Mouse (Mus musculus) cerebellum, postnatal 4 days (tissue): ENCODE data around the gene Tssk2.

ENCODE experiments used
- DNase-seq, 2 experiments: peaks; one replicate each; pipeline ENCODE4 v3.0.0; 2022; ENCODE audit warnings: low spot score in 2 of 2, mixed read lengths in 1 of 2

Tssk2 gene

GRCm38 (mm10) chr16:17898462-17898861, at the start of gene Tssk2, which contains the start of gene Dgcr2:
TSS of gene Tssk2 (plus strand) at chr16:17898637.
TSS of gene Dgcr2 (minus strand) at chr16:17898562.
- DNase-seq, result no peak

- DNase-seq, result peak in 1 of 2 experiments; percentile 59
Measured at GRCm38 (mm10) chr16:17848928-17849327, 49.5 kb upstream of the Tssk2 start.

GRCm38 (mm10) chr16:17849486-17849885, 49.0 kb upstream of the Tssk2 start:
- no peak for DNase-seq

- no peak for DNase-seq
Measured at GRCm38 (mm10) chr16:17851331-17851730, 47.1 kb upstream of the Tssk2 start.

GRCm38 (mm10) chr16:17851860-17852259, 46.6 kb upstream of the Tssk2 start:
- peak in 1 of 2 experiments; percentile 49 for DNase-seq

- DNase-seq, result no peak
Measured at GRCm38 (mm10) chr16:17853263-17853662, 45.2 kb upstream of the Tssk2 start.

GRCm38 (mm10) chr16:17857157-17857556, 41.3 kb upstream of the Tssk2 start:
- DNase-seq, result no peak

GRCm38 (mm10) chr16:17858592-17858991, 39.8 kb upstream of the Tssk2 start:
- no peak for DNase-seq

GRCm38 (mm10) chr16:17865293-17865692, 33.1 kb upstream of the Tssk2 start:
- DNase-seq, result no peak

- no peak for DNase-seq
Measured at GRCm38 (mm10) chr16:17865770-17866169, 32.7 kb upstream of the Tssk2 start.

GRCm38 (mm10) chr16:17871248-17871647, 27.2 kb upstream of the Tssk2 start:
- DNase-seq, result no peak

- DNase-seq, result no peak
Measured at GRCm38 (mm10) chr16:17872995-17873394, 25.4 kb upstream of the Tssk2 start.

GRCm38 (mm10) chr16:17875174-17875573, 23.3 kb upstream of the Tssk2 start:
- no peak for DNase-seq

GRCm38 (mm10) chr16:17876096-17876495, 22.3 kb upstream of the Tssk2 start:
- DNase-seq, result no peak

- no peak for DNase-seq
Measured at GRCm38 (mm10) chr16:17879571-17879970, 18.9 kb upstream of the Tssk2 start.

GRCm38 (mm10) chr16:17882196-17882595, 16.2 kb upstream of the Tssk2 start:
- no peak for DNase-seq

- no peak for DNase-seq
Measured at GRCm38 (mm10) chr16:17884116-17884515, 14.3 kb upstream of the Tssk2 start.

GRCm38 (mm10) chr16:17889689-17890341, 8.6 kb upstream of the Tssk2 start:
- no peak for DNase-seq

- no peak for DNase-seq
Measured at GRCm38 (mm10) chr16:17890342-17890727, 8.1 kb upstream of the Tssk2 start.

- DNase-seq, result peak; percentile 55 to 86
Measured at GRCm38 (mm10) chr16:17890917-17891566, 7.4 kb upstream of the Tssk2 start.

- DNase-seq, result peak; percentile 99 to 100
Measured at GRCm38 (mm10) chr16:17891567-17891959, 6.9 kb upstream of the Tssk2 start, which contains the start of gene Gm20518. TSS of gene Gm20518 (minus strand) at chr16:17891671.

- peak in 1 of 2 experiments; percentile 31 for DNase-seq
Measured at GRCm38 (mm10) chr16:17892606-17893005, 5.8 kb upstream of the Tssk2 start.

- no peak for DNase-seq
Measured at GRCm38 (mm10) chr16:17893923-17894322, 4.5 kb upstream of the Tssk2 start, which contains the start of gene Tssk1. TSS of gene Tssk1 (plus strand) at chr16:17894223.
